Mouse (Mus musculus): ENCODE measurements at regions not wholly inside any gene's neighbourhood (a gene's known extent, or its start where the extent isn't known, plus 50 kb on each side); places are given as distances from the start of the nearest gene placed in this dataset.

DNA sequence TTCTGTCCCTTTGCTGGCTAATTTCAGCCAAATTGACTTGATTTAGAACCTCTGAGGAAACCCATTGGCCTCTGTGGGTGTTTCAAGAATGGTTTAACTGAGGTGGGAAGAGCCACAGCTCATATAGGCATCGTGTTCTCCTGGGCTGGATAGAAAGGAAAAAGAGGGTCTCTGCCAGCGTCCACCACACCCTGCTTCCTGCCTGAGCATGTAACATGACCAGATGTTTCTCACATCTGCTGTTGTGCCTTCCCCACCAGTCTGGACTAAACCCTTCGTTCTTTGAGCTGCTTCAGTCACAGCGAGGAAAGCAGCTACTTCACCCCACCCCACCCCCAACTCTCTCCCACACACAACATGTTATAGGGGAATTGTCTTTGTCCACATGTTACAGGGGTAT is 366.3 kb upstream of the Trib2 start:
- Histone ChIP-seq H3K4me2 (ENCODE audit: low read depth, low read length) (no peak overlapping the region), H3K9me3 (replicated peaks; ENCODE audit: control insufficient read depth, low read length) (no peaks in the 10 kb centered on the region), H3K27ac (ENCODE audit: low read length) (no peak overlapping the region), H3K27me3 (ENCODE audit: control insufficient read depth, insufficient read depth, low read length) (no peaks in the 10 kb centered on the region), H3K4me1 (ENCODE audit: control insufficient read depth, insufficient read depth, low read length) (peaks cover 23% of the 10 kb centered on the region), H3K36me3 (ENCODE audit: control insufficient read depth, insufficient read depth) (no peaks in the 10 kb centered on the region), H3K9ac (ENCODE audit: low read length) (no peak overlapping the region), H3K4me3 (ENCODE audit: low read length) (no peak overlapping the region)
- ATAC-seq (replicated peaks; ENCODE audit: extremely low read depth, insufficient read depth, low FRiP score) = no peak
- WGBS = 54% methylated on average over 4 of the region's 4 CpGs

DNA sequence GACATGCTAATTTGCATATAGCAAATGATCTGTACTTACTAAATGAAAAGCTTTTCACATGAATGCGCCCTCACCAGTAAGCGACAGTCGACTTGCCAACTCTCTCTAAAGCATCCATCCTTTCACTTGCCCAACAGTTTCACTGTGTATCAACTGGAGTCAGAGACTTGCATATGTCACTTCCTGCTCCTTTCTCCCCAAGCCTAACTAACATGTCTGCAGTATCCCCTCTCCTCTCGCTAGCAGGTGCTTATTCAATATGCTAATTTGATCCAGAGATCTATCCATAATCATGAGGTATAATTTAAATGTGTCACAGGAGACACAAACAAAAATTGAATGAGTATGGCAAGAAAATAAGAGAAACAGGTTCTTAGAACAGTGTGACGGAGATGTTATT is 364.9 kb upstream of the Trib2 start:
- H3K36me3 ChIP-seq (ENCODE audit: control insufficient read depth, insufficient read depth) = no peaks in the 10 kb centered on the region
- no peaks in the 10 kb centered on the region for H3K9me3 ChIP-seq (replicated peaks; ENCODE audit: control insufficient read depth, low read length)
- peaks cover 23% of the 10 kb centered on the region for H3K4me1 ChIP-seq (ENCODE audit: control insufficient read depth, insufficient read depth, low read length)
- H3K9ac ChIP-seq (ENCODE audit: low read length) = no peak overlapping the region
- no peak overlapping the region for H3K27ac ChIP-seq (ENCODE audit: low read length)
- no peak overlapping the region for H3K4me2 ChIP-seq (ENCODE audit: low read depth, low read length)
- WGBS = 87% methylated on average over 5 of the region's 5 CpGs
- ATAC-seq (replicated peaks; ENCODE audit: extremely low read depth, insufficient read depth, low FRiP score) = no peak
- no peak overlapping the region for H3K4me3 ChIP-seq (ENCODE audit: low read length)
- no peaks in the 10 kb centered on the region for H3K27me3 ChIP-seq (ENCODE audit: control insufficient read depth, insufficient read depth, low read length)

DNA sequence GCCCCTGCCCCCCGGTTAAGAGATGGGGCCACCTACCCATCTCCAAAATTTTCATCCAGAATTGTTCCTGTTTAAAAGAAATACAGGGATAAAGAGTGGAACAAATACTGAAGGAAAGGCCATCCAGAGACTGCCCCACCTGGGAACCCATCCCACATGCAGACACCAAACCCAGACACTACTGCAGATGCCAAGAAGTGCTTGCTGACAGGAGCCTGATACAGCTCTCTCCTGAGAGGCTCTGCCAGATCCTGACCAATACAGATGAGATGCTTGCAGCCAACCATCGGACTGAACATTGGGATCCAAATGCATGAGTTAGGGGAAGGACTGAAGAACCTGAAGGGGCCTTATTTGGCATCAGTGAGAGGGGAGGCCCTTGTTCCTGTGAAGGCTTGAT is 363.2 kb upstream of the Trib2 start:
- no peak for ATAC-seq (replicated peaks; ENCODE audit: extremely low read depth, insufficient read depth, low FRiP score)
- no peaks in the 10 kb centered on the region for H3K36me3 ChIP-seq (ENCODE audit: control insufficient read depth, insufficient read depth)
- no peaks in the 10 kb centered on the region for H3K27me3 ChIP-seq (ENCODE audit: control insufficient read depth, insufficient read depth, low read length)
- WGBS = 74% methylated on average over 2 of the region's 2 CpGs
- no peak overlapping the region for H3K4me2 ChIP-seq (ENCODE audit: low read depth, low read length)
- no peak overlapping the region for H3K27ac ChIP-seq (ENCODE audit: low read length)
- H3K4me1 ChIP-seq (ENCODE audit: control insufficient read depth, insufficient read depth, low read length) = peaks cover 7% of the 10 kb centered on the region; the same call in 1 of the 2 replicates
- peaks cover under 1% of the 10 kb centered on the region; the same call in 1 of the 2 replicates for H3K9me3 ChIP-seq (replicated peaks; ENCODE audit: control insufficient read depth, low read length)
- H3K9ac ChIP-seq (ENCODE audit: low read length) = no peak overlapping the region
- H3K4me3 ChIP-seq (ENCODE audit: low read length) = no peak overlapping the region

DNA sequence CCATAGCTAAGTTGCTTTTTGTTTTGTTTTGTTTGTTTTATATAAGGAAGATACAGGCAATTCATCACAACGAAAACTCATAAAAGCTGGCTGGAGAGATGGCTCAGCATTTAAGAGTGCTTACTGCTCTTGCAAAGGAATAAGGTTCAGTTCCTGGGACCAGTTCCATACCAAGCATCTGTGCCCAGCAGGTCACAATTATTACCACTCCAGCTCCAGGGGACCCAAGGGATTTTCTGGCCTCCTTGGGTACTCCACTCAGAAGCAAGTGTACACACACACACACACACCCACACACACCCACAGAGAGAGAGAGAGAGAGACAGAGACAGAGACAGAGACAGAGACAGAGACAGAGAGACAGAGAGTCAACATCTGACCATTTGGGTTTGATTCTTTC is 359.6 kb upstream of the Trib2 start:
- Histone ChIP-seq H3K4me2 (ENCODE audit: low read depth, low read length) (no peak overlapping the region), H3K4me1 (ENCODE audit: control insufficient read depth, insufficient read depth, low read length) (no peaks in the 10 kb centered on the region), H3K4me3 (ENCODE audit: low read length) (no peak overlapping the region), H3K27me3 (ENCODE audit: control insufficient read depth, insufficient read depth, low read length) (no peaks in the 10 kb centered on the region), H3K9ac (ENCODE audit: low read length) (no peak overlapping the region), H3K36me3 (ENCODE audit: control insufficient read depth, insufficient read depth) (no peaks in the 10 kb centered on the region), H3K27ac (ENCODE audit: low read length) (no peak overlapping the region), H3K9me3 (replicated peaks; ENCODE audit: control insufficient read depth, low read length) (peaks cover 3% of the 10 kb centered on the region; the same call in 1 of the 2 replicates)
- ATAC-seq (replicated peaks; ENCODE audit: extremely low read depth, insufficient read depth, low FRiP score) = no peak
- 76% methylated on average over 1 of the region's 1 CpGs for WGBS

DNA sequence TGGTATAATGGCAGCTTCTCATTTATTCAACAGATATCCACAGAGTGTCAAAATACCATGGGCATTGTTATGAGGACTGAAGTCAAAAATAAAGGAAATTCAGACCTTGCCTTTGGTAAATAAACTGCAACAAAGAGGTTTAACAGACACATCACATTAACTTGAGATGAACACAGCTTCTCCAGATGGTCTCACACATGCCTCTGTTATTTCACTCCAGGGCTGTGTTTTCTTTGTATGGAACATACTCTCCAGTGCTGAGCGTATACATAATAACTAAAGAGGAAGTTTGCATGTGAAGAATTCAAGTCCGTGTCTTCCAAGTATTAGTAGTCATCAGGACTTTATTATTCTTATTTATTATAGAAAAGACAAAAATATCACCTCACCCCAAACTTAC is 355.5 kb upstream of the Trib2 start:
- Histone ChIP-seq H3K9me3 (replicated peaks; ENCODE audit: control insufficient read depth, low read length) (peaks cover 3% of the 10 kb centered on the region; the same call in 1 of the 2 replicates), H3K36me3 (ENCODE audit: control insufficient read depth, insufficient read depth) (no peaks in the 10 kb centered on the region), H3K4me1 (ENCODE audit: control insufficient read depth, insufficient read depth, low read length) (no peaks in the 10 kb centered on the region), H3K9ac (ENCODE audit: low read length) (no peak overlapping the region), H3K4me2 (ENCODE audit: low read depth, low read length) (no peak overlapping the region), H3K27me3 (ENCODE audit: control insufficient read depth, insufficient read depth, low read length) (no peaks in the 10 kb centered on the region), H3K4me3 (ENCODE audit: low read length) (no peak overlapping the region), H3K27ac (ENCODE audit: low read length) (no peak overlapping the region)
- no peak for ATAC-seq (replicated peaks; ENCODE audit: extremely low read depth, insufficient read depth, low FRiP score)
- WGBS = 84% methylated on average over 2 of the region's 2 CpGs

DNA sequence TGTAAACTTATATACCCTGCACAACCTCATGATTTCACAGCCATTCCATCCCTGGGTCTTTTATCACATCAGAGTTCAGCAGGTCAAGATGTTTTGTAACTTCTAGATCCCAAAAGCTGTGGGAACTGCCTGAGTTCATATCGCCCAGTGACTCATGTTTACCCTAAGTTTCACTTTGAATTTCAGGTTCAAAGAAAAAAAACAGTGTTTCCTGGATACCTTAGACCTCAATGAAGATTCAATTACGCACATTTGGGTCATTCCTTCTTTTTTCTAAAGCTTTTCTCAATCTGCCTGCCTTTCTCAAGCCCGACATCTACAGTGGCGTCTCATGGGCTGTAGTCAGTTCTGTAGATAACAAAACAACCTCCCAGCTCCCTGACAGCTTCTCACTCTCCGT is 354.9 kb upstream of the Trib2 start:
- Histone ChIP-seq H3K27ac (ENCODE audit: low read length) (no peak overlapping the region), H3K9me3 (replicated peaks; ENCODE audit: control insufficient read depth, low read length) (peaks cover 3% of the 10 kb centered on the region; the same call in 1 of the 2 replicates), H3K9ac (ENCODE audit: low read length) (no peak overlapping the region), H3K4me2 (ENCODE audit: low read depth, low read length) (no peak overlapping the region), H3K27me3 (ENCODE audit: control insufficient read depth, insufficient read depth, low read length) (no peaks in the 10 kb centered on the region), H3K4me3 (ENCODE audit: low read length) (no peak overlapping the region), H3K36me3 (ENCODE audit: control insufficient read depth, insufficient read depth) (no peaks in the 10 kb centered on the region), H3K4me1 (ENCODE audit: control insufficient read depth, insufficient read depth, low read length) (no peaks in the 10 kb centered on the region)
- no peak for ATAC-seq (replicated peaks; ENCODE audit: extremely low read depth, insufficient read depth, low FRiP score)
- WGBS = 56% methylated on average over 5 of the region's 5 CpGs

DNA sequence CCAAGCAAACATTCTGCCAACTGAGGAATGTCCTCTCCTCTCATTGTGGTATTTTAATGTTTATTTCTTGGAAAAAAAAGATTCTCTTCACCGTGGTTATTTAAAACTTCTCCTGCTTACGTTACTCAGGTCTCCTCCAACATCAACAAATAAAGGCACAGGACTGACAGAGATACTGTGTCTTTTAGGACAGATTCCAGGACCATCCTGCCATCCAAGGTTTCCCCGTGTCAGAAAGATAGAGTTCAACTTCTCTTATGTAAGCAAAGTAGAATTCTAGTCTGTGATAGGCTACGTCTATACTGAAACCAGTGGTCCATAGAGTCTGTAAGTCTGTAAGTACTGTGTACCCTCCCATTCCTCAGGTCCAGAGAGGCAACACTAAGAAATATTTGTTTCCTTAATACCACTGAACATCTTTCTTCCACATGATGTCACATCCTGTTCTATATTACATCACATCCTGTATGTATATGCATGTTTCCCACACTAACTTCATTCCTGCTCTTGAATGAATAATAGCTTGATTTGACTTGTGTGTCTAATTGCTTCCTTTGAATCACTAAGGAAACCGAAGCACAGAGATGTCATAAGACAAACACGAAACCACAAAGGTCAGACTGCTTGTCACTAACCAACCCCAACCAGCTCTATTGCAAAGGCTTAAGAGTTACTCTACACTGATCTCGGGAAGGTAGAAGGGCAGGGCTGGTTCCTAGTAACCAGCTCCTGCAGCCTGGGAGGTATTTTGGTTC is 353.2 kb upstream of the Trib2 start:
- H3K36me3 ChIP-seq (ENCODE audit: control insufficient read depth, insufficient read depth) = no peaks in the 10 kb centered on the region
- no peaks in the 10 kb centered on the region for H3K4me1 ChIP-seq (ENCODE audit: control insufficient read depth, insufficient read depth, low read length)
- H3K9me3 ChIP-seq (replicated peaks; ENCODE audit: control insufficient read depth, low read length) = peaks cover 3% of the 10 kb centered on the region; the same call in 1 of the 2 replicates
- H3K27me3 ChIP-seq (ENCODE audit: control insufficient read depth, insufficient read depth, low read length) = no peaks in the 10 kb centered on the region
- ATAC-seq (replicated peaks; ENCODE audit: extremely low read depth, insufficient read depth, low FRiP score) = no peak
- 67% methylated on average over 7 of the region's 7 CpGs for WGBS
- H3K9ac ChIP-seq (ENCODE audit: low read length) = no peak overlapping the region
- H3K4me2 ChIP-seq (ENCODE audit: low read depth, low read length) = no peak overlapping the region
- no peak overlapping the region for H3K4me3 ChIP-seq (ENCODE audit: low read length)
- no peak overlapping the region for H3K27ac ChIP-seq (ENCODE audit: low read length)

DNA sequence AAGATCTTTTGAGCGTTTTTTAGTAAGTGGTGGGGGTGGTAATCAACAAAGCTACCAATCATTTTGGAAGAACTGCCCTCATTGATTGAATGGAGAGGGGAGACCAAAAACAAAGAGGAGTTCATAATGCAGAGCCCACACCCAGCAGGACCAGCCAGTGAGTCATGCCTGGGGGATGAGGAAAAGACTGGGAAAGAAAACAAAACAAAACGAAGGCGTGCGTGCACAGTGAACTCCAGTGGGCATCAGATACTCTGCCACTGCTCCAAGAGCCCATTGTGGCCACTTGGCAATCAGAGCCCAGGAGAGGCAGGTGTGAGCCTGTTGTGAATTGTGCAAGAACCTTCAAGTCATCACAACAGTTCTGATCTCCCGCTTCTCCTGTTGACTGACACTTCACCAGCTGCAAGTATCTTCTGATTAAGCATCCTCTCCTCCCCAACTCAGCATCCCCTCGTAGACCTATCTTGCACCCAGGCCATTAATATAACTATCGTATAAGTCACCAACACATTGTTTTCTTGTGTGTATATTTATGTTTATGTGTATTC is 351.1 kb upstream of the Trib2 start:
- H3K4me2 ChIP-seq (ENCODE audit: low read depth, low read length) = no peak overlapping the region
- no peaks in the 10 kb centered on the region for H3K9me3 ChIP-seq (replicated peaks; ENCODE audit: control insufficient read depth, low read length)
- H3K27me3 ChIP-seq (ENCODE audit: control insufficient read depth, insufficient read depth, low read length) = no peaks in the 10 kb centered on the region
- ATAC-seq (replicated peaks; ENCODE audit: extremely low read depth, insufficient read depth, low FRiP score) = no peak
- H3K4me3 ChIP-seq (ENCODE audit: low read length) = no peak overlapping the region
- no peaks in the 10 kb centered on the region for H3K36me3 ChIP-seq (ENCODE audit: control insufficient read depth, insufficient read depth)
- no peaks in the 10 kb centered on the region for H3K4me1 ChIP-seq (ENCODE audit: control insufficient read depth, insufficient read depth, low read length)
- H3K9ac ChIP-seq (ENCODE audit: low read length) = no peak overlapping the region
- WGBS = 67% methylated on average over 7 of the region's 7 CpGs
- no peak overlapping the region for H3K27ac ChIP-seq (ENCODE audit: low read length)

DNA sequence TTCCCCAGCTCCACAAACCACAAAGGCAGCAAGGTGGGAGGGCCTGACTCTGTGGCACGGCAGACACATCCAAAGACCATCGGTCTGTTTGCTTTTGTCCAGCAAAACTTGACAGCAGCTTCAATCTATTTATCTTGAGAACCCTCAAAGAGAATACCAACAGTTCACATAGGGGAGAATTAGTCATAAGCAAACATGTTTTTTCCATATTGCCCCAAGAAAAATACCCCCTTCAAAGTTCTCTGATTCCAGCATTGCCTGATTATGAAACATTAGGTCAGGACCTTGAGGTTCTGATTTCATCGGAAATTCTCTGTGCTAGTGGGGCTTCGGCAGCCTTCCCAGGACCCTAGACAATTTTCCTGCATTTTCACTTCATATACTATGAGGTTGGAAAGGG is 348.4 kb upstream of the Trib2 start:
- no peak for ATAC-seq (replicated peaks; ENCODE audit: extremely low read depth, insufficient read depth, low FRiP score)
- Histone ChIP-seq H3K27me3 (ENCODE audit: control insufficient read depth, insufficient read depth, low read length) (no peaks in the 10 kb centered on the region), H3K4me3 (ENCODE audit: low read length) (no peak overlapping the region), H3K9ac (ENCODE audit: low read length) (no peak overlapping the region), H3K36me3 (ENCODE audit: control insufficient read depth, insufficient read depth) (no peaks in the 10 kb centered on the region), H3K27ac (ENCODE audit: low read length) (no peak overlapping the region), H3K4me2 (ENCODE audit: low read depth, low read length) (no peak overlapping the region), H3K4me1 (ENCODE audit: control insufficient read depth, insufficient read depth, low read length) (no peaks in the 10 kb centered on the region), H3K9me3 (replicated peaks; ENCODE audit: control insufficient read depth, low read length) (no peaks in the 10 kb centered on the region)
- WGBS = 67% methylated on average over 4 of the region's 4 CpGs
